Mouse (Mus musculus) left cerebral cortex, adult 8-10 months (tissue): Measurements from ENCODE around the gene Ubl3. TPM values are rescaled to one million over a fixed set of nuclear protein-coding genes. Genes with fewer than 3 reads are reported as not detected.

Experiments
- DNase-seq, 2 experiments: peaks; one replicate each; pipeline ENCODE4 v3.0.0; 2022; ENCODE audit warnings: low spot score in 2 of 2
- total RNA-seq, 4 experiments: library from RNA; stranded (reverse); gene quantifications; 2 replicates each; pipeline ENCODE4 v1.2.4; 2022

Ubl3 gene
- total RNA-seq, 4 experiments from 2014 or later, result 216 to 240 (median 236) TPM

GRCm38 (mm10) chr5:148563281-148563680 lies 10.7 kb upstream of the Ubl3 start:
- no peak for DNase-seq

GRCm38 (mm10) chr5:148562235-148562634 lies 9.6 kb upstream of the Ubl3 start:
- no peak for DNase-seq

DNA sequence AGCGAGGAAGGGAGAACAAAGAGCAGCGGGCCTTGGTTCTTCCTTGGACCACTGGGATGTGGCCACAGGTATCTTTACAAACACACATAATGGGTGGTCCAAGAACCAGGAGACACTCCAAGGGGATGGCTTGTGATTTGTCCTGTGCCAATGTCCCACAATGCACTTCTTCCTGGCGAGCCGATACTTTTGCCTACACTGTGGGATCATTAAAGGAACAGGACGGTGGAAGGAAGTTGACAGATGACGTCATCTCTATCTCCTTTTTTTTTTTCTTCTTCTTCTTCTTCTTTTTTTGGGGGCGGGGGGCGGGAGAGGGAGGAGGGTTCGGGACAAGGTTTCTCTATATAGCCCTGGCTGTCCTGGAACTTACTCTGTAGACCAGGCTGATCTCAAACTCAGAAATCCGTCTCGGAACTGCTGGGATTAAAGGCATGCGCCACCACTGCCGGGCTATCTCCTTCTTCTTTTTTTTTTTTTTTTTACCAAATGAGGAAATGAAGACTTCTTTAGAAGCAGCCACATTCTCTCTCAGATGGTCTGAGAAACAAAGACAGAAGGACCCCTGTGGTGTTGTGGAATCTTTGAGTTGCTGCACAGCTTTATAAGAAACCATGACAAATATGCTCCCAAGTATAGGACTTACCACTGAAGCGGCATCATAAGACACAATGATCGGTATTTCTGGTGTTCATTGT lies 6.8 kb upstream of the Ubl3 start:
- no peak for DNase-seq

DNA sequence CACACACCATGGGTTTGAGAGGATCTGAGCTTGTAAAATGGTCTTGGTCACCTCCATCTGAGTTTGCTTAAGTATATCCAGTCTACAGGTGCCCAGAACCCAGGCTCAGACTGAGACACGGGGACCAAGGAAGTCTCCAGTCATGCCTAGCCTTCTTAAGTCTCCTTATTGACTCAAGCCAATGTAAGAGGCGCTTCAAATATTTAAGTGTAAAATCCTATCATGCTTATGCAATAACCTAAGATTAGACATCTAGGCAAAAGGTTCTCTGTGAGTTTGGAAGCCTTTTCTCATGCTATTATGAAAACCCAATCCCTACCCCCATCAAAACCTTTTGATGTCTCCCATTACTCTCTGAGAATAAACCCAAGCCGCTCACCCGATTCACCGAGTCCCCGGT lies 5.9 kb upstream of the Ubl3 start:
- no peak for DNase-seq

GRCm38 (mm10) chr5:148556509-148556908 lies 3.9 kb upstream of the Ubl3 start:
- DNase-seq, result no peak

DNA sequence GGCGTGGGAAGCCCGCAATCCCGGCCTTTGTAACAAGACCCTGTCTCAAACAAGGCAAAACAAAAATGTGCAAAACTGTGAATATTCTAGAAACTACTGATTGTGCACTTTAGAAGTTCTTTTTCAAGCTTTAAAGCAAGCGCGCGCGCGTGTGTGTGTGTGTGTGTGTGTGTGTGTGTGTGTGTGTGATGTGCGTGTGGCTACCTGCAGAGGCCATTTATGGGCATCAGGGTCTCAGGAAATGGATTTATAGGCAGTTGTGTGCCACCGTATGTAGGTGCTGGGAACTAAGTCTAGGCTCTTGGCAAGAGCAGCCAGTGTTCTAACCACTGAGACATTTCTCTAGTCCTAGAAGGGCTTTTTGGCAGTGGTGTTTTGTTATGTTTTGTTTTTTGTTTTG lies 2.6 kb upstream of the Ubl3 start:
- no peak for DNase-seq

DNA sequence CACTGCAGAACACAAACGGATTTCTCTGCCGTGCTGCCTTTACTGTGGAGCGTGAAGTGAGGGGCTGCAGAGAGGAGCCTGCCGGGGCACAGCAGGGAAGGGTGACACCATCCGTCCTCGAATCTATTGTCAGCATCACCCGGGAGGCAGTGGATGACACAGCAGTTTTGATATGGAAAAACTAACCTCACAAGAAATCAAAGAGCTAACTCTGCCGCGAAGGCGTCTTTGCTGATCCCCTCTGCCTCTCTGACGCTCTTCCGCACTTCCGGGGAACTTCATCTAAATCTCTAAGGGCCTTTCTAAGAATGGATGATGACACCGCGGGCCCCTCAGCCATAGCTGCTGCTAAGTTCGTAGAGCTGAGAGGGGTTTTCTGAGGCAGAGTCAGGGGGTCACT lies 2.1 kb upstream of the Ubl3 start:
- DNase-seq, result no peak

DNA sequence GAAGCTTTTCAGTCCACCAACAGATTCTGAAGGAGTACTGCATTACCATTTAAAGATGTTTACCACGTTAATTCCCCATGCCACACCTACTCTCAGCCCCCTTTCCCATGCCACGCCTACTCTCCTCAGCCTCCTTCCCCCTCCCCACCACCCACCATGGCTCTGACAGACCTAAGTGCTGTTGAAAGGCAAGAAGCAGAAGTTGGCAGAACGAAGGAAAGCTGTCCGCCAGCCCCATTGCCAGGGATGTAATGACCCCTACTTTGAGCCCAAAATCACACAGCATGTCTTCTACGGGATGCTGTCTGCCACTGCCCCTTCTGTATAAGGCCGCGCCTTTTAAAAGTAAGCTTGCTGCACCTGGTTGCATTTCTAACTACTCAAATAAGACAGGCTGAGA lies 1.7 kb upstream of the Ubl3 start:
- no peak for DNase-seq

DNA sequence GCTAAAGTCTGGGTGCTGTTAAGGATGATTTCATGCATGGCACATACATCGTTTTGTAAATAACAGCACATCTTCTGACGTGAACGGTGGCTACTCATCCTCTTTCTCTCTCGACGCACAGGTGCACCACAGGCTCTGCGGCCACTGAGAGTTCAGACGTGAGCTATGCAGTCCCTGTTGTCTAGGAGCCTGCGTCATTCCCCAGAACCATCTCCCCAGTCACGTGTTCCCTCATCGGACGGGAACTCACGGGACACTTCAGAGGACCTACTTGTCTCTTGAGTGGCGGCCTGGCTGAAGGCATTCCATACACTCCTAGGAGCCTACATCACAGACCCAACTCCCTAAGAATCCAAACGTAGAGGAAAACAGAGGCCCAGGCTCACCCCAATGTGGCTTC lies 1.1 kb upstream of the Ubl3 start:
- DNase-seq, result no peak

DNA sequence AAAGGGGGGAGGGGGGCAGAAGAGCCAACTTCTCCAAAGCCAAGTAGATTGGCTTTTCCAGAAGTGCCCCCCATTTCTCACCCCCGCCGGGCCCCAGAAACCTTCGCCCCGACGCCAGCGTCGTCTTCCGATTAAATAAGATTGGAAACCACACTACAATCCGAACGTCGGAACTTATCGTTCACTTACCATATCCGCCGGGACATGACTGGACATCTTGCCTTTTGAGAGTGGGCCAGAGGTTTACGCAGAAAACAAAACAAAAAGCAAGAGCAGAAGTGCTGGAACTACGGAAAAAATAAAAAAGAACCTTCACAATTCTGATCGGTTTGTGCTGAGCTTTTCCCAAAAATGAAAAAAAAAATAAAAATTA lies 839 bp downstream of the Ubl3 start:
- no peak for DNase-seq

DNA sequence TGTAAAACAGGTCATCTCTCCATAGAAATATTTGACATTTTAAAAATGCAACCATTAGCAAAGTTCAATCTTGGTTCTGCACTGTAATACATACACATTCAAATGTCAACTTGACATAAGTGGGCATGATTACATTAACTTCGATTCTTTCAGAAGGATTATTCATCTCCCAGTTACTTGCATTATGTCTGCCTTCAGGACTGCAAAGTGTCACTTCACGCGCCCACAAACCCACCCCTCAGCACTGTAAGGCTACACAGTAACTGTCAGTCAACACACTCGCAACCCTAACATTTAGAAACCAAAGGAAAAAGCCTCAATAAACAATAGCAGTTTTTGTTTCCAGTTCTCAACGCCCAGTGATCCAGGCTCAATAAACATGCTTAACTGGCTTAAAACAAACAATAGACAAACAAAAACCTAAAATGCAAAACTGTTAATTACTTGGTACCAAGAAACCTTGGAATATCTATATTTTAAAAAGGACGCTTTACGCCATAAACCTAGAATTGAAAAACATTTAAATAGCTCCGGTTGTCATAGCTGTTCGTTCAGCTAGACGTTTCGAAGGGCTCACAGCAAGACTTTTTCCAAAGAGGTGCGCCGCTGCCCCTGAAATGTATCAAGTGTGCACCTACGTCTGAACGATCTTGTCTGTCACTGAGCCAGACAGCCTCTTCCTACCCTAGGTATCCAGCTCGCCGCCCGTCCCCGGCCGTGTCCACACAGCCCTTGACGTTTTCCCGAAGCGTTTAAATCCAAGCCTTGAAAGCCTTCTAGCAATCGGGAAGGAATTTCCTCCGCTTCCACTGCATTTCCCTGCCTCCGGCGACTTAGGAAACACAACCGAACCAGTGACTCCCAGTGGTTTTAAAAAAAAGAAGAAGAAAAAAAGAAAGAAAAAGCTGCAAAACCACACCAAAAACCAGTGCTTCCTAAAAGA lies 1.5 kb downstream of the Ubl3 start:
- no peak for DNase-seq

GRCm38 (mm10) chr5:148550393-148550792 lies 2.2 kb downstream of the Ubl3 start:
- DNase-seq, result no peak

- no peak for DNase-seq
Observed at GRCm38 (mm10) chr5:148549307-148549706, 3.3 kb downstream of the Ubl3 start.

GRCm38 (mm10) chr5:148548568-148548967 lies 4.0 kb downstream of the Ubl3 start:
- DNase-seq, result no peak

DNA sequence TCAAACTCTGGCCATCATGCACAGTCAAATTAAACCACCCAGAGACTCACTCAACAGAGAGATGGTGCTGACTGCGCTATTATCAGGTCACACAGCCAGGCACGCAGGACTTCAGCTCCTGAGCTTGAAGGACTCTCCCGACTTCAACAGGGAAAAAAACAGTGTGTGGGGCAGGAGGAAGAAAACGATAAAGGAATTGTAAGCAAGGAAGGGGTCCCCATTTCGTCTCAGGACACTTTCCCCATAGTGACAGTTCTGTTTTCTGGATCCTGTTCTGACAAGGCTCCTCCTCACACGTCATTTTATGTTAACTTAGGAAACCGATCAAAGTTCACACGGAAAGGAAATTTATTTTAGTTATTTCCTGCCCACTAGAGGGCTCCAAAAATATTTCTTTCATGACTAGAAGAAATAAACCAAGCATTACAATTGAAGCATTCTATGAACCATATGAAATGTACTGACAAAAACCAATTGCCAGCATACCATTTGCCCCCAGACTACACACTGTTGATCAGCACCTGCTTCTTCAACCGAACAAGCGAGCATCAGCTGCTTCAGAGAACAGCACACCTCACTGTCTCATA lies 4.6 kb downstream of the Ubl3 start:
- DNase-seq, result no peak

DNA sequence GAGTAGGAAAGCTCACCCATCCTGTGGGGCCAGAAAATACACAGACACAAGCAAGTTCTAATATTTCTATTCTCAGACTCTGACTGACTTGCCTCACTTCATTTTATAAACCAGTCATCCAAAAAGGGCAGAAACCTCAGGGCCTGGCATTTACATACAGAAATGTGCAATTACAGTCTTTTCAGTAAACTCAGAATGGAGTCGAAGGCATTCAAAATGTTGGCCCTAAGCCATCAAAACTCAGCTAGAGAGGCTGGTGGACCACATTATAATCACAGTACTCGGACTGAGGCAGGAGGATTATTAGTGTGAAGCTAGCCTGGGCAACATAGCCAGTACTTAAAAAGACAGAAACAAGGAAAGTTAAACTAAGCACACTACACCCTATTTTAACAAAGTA lies 5.6 kb downstream of the Ubl3 start:
- DNase-seq, result no peak

DNA sequence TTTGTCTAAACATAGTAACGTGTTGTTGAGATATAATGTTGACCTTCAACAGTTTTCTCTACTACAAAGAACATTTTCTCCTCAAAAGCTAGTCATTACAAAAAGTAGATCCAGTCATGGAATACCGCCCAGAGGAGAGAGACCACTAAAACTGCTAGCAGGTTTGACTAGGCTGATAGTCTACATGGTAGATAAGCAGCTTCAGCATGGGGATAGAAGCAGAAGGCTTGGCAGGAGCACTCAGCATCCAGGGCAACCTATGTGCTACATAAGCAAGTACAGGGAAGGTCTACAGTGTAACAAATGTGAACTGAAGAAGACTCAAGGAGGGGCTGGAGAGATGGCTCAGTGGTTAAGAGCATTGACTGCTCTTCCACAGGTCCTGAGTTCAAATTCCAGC lies 7.9 kb downstream of the Ubl3 start:
- no peak for DNase-seq

DNA sequence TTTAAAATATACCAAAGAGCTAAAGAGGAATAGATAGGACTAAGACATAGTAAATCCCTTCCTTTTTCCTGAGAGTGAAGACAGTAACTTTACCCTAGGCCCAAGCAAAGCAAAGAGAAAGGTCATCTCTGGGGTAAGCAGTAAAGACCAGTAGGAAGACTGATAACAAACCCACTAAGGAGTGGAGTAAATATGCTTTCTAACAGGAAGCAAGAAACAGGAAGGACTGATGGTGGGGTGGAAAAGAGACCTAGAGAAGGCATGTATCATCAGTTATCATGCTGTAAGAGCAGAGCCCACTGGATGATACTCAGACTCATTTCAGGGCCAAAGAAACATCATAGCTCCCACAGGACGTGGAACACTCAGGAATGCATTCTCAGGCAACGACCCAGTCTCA lies 10.4 kb downstream of the Ubl3 start:
- DNase-seq, result no peak

DNA sequence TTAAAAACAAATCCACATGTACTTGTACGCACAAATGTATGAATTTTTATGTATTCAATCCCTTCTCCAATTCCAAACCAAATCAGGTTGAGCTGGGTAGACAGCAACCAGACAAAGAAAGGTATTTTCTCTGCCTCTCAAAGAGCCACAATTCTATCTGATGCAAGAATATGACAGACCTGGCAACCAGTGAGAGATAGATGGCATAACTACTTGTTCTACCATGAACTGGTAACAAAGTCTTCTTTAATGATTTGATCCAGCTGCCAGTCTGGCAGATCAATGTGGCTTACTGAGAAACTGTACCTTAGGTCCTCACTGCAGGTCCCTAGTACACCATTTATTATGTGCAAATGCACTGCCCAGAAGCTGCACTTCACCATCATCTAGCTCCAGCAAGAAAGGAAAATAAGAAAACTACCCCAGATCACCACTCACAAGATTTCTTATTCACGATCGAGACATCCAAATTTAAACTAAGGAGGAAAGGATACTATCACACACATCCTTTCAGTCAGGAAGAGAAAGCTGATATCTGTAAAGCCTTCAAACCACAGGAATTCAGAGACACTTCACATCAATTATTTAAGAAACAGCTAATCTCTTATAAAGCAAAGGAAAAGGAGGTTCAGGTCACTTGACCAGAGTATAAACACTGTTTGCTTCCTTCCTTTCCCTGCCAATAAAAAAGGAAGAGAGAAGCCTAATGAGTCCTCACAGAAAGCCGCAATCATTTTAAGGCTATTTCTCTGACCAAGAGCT lies 16.7 kb downstream of the Ubl3 start:
- no peak for DNase-seq

DNA sequence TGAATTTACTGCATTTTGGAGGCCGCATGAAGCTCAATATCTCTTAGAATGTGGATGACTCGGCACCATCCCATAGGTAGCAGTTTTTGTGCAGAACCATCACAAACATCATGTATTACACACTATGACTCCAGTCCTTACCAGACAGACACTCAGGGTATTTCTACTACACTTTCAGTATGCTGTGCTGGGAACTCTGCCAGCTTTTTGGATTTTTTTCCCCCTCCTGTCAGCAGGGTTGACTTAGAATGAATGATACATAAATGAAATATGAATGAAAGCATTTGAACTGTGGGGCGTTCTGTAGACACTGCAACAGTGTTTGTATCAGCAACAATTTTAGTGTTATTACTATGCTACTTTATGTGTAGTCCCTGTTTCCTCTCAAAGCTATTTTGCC lies 17.9 kb downstream of the Ubl3 start:
- DNase-seq, result no peak

DNA sequence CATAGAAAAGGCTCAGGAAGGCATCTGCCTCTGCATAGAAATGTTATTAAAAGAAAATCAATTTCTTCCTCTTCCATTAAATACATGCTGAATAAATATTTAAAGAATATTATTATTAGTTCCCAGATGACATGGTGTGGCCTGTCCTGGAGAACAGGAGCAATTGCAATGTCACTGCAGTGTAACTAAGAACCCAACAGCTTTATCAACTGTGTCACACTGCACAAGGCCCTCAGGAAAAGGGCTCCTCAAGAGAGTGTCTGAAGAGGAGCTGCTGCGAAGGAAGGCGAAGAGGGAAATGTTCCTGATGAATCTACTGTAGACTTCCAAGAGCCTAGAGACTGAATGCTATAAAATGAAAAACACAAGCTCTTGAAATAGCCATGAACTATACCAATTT lies 18.7 kb downstream of the Ubl3 start:
- DNase-seq, result no peak

GRCm38 (mm10) chr5:148532201-148532600 lies 20.4 kb downstream of the Ubl3 start:
- no peak for DNase-seq
